Mouse (Mus musculus) neural tube, embryonic 11.5 days (tissue): ENCODE results near the gene Tnr. TPM values are rescaled to one million over a fixed set of nuclear protein-coding genes. Genes with fewer than 3 reads are reported as not detected.

Experiments used
- ATAC-seq: fragments of 200-750 bp; cut with Nextera tagmentation; 2 replicates; pipeline ENCODE4 v1.8.0; 2017; ENCODE audit warnings: moderate number of reproducible peaks, mild to moderate bottlenecking, moderate TSS enrichment, moderate library complexity; ENCODE audit not compliant: insufficient read depth, low FRiP score, low TSS enrichment
- DNase-seq: peaks from one replicate; pipeline ENCODE4 v3.0.0-alpha.2; 2015; ENCODE audit warnings: low spot score
- H3K27ac ChIP-seq: fragments of 300-500 bp; sonication (generic); 2 replicates; pipeline ENCODE4 v1.5.1; 2014; ENCODE audit warnings: low read depth, mild to moderate bottlenecking, low read length
- H3K27me3 ChIP-seq: fragments of 300-500 bp; sonication (generic); 2 replicates; pipeline ENCODE4 v1.6.1; 2014; ENCODE audit warnings: mild to moderate bottlenecking, low read length, mixed read lengths; ENCODE audit not compliant: control insufficient read depth, insufficient read depth
- H3K36me3 ChIP-seq: fragments of 300-500 bp; sonication (generic); 2 replicates; pipeline ENCODE4 v1.6.1; 2014; ENCODE audit warnings: mild to moderate bottlenecking, low read length, moderate library complexity, mixed read lengths; ENCODE audit not compliant: control insufficient read depth, insufficient read depth
- H3K4me1 ChIP-seq: fragments of 300-500 bp; sonication (generic); 2 replicates; pipeline ENCODE4 v1.6.1; 2014; ENCODE audit warnings: low read length, mixed read lengths; ENCODE audit not compliant: control insufficient read depth, insufficient read depth
- H3K4me2 ChIP-seq: fragments of 300-500 bp; sonication (generic); 2 replicates; pipeline ENCODE4 v1.6.1; 2014; ENCODE audit warnings: low read depth, mild to moderate bottlenecking, moderate library complexity
- H3K4me3 ChIP-seq: fragments of 300-500 bp; sonication (generic); 2 replicates; pipeline ENCODE4 v1.5.1; 2014; ENCODE audit warnings: low read depth, low read length
- H3K9ac ChIP-seq: fragments of 300-500 bp; sonication (generic); 2 replicates; pipeline ENCODE4 v1.6.1; 2014; ENCODE audit warnings: mild to moderate bottlenecking, low read length
- H3K9me3 ChIP-seq: fragments of 300-500 bp; sonication (generic); 2 replicates; pipeline ENCODE4 v1.6.1; 2016; ENCODE audit warnings: low read length; ENCODE audit not compliant: control insufficient read depth
- WGBS: fragments of 180-500 bp; shearing (Covaris S2); extraction: QIAGEN DNeasy Blood & Tissue Kit; methylation state at CpG from one replicate; pipeline ENCODE4 v1.1.7; 2014; 5-methylcytosine and 5-hydroxymethylcytosine counted together
- polyA plus RNA-seq: library from polyadenylated mRNA; unstranded; fragments of >200 nt; fragmentation: Nextera tagmentation; extraction: Ambion mirVana; gene quantifications from 2 replicates; pipeline ENCODE4 v1.2.1, GENCODE M21; 2014

The Tnr gene
- polyA plus RNA-seq, 1 experiment from 2014 or later: 1.2 TPM

GRCm38 (mm10) chr1:159739478-159739877, 215.9 kb downstream of the Tnr start:
- Histone ChIP-seq H3K4me3 (no peak overlapping the region), H3K4me1 (no peaks in the 10 kb centered on the region), H3K9ac (no peak overlapping the region), H3K27me3 (no peaks in the 10 kb centered on the region), H3K4me2 (no peak overlapping the region), H3K36me3 (no peaks in the 10 kb centered on the region), H3K9me3 (no peaks in the 10 kb centered on the region), H3K27ac (no peak overlapping the region)
- ATAC-seq (no peak), DNase-seq (no peak)
- WGBS: 77% methylated on average over 3 of the region's 3 CpGs

DNA sequence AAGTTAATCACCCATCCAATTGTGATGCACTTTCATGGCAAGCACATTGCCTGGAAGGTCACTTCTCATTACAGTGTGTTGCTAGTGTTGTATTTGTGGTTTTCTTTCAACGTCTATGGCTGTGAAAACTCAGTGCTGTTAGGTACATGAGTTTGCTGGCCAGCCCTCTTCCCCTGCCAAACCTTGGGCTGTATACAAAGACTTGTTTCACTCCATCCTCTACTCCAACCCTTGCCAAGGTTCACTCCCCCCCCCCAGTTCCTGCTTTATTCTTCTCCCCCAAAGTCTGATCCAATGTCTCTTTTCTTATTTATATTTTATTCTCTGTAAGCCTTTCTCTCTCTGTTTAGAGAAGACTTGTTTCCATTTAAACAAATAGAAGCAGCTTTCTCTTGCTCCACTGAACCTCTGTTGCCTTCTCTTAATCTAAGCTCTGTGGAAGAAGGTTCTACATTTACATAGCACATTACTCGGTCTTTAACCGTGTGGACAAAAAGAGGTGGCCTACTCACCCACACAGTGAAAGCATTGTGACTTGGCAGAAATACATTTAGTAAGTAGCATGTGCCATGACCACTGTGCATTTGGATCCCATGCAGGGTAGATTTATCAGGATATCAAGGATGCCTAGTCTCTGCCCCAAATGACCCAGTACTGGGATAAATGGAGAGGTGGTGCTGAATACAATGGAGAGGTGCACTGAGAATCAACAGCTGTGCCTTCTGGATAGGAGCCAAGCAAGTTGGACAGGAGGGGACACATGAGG, 217.9 kb downstream of the Tnr start:
- no peaks in the 10 kb centered on the region for H3K4me1 ChIP-seq
- H3K36me3 ChIP-seq: no peaks in the 10 kb centered on the region
- H3K4me3 ChIP-seq: no peak overlapping the region
- DNase-seq: no peak
- no peaks in the 10 kb centered on the region for H3K9me3 ChIP-seq
- no peaks in the 10 kb centered on the region for H3K27me3 ChIP-seq
- no peak for ATAC-seq
- H3K4me2 ChIP-seq: no peak overlapping the region
- 64% methylated on average over 3 of the region's 3 CpGs for WGBS
- H3K27ac ChIP-seq: no peak overlapping the region
- H3K9ac ChIP-seq: no peak overlapping the region

- H3K4me1 ChIP-seq: no peaks in the 10 kb centered on the region
- no peak overlapping the region for H3K27ac ChIP-seq
- no peak overlapping the region for H3K9ac ChIP-seq
- no peaks in the 10 kb centered on the region for H3K27me3 ChIP-seq
- H3K4me2 ChIP-seq: no peak overlapping the region
- no peak for DNase-seq
- no peak for ATAC-seq
- no peaks in the 10 kb centered on the region for H3K9me3 ChIP-seq
- H3K36me3 ChIP-seq: no peaks in the 10 kb centered on the region
- H3K4me3 ChIP-seq: no peak overlapping the region
- WGBS: 74% methylated on average over 3 of the region's 3 CpGs
Observed at GRCm38 (mm10) chr1:159742003-159742274, 218.4 kb downstream of the Tnr start.

DNA sequence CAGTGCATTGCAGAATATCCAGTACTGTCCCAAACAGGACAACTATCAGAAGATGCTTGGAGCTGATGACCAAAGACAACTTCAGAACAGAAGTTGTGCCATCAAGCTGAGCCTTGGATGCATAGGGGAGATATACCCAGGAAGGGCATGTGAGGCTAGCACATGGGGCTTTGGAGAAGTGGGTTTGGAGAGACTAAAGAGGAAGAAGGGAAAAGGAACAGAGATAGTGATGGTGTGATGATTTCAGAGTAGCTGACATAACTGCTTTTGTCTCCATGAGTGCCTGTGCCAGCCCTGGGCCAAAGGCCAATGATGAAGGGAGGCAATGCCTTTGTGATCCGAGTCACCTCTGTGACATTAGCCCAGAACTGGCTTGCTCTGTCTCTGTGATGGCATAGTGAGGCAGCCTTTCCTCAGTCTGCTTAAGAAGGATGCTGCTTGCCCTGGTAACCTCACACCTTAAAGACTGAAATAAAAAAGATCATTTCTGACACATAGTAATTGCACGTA, 220.2 kb downstream of the Tnr start:
- no peak for DNase-seq
- H3K27ac ChIP-seq: no peak overlapping the region
- 82% methylated on average over 2 of the region's 2 CpGs for WGBS
- no peaks in the 10 kb centered on the region for H3K36me3 ChIP-seq
- H3K4me1 ChIP-seq: no peaks in the 10 kb centered on the region
- no peak for ATAC-seq
- no peak overlapping the region for H3K9ac ChIP-seq
- H3K9me3 ChIP-seq: no peaks in the 10 kb centered on the region
- no peak overlapping the region for H3K4me2 ChIP-seq
- H3K27me3 ChIP-seq: no peaks in the 10 kb centered on the region
- no peak overlapping the region for H3K4me3 ChIP-seq

- no peaks in the 10 kb centered on the region for H3K9me3 ChIP-seq
- no peak overlapping the region for H3K4me2 ChIP-seq
- DNase-seq (no peak), ATAC-seq (no peak)
- no peak overlapping the region for H3K27ac ChIP-seq
- H3K4me3 ChIP-seq: no peak overlapping the region
- WGBS: 82% methylated on average over 2 of the region's 2 CpGs
- no peaks in the 10 kb centered on the region for H3K27me3 ChIP-seq
- no peaks in the 10 kb centered on the region for H3K4me1 ChIP-seq
- H3K36me3 ChIP-seq: no peaks in the 10 kb centered on the region
- no peak overlapping the region for H3K9ac ChIP-seq
Observed at GRCm38 (mm10) chr1:159745311-159745710, 221.7 kb downstream of the Tnr start.

DNA sequence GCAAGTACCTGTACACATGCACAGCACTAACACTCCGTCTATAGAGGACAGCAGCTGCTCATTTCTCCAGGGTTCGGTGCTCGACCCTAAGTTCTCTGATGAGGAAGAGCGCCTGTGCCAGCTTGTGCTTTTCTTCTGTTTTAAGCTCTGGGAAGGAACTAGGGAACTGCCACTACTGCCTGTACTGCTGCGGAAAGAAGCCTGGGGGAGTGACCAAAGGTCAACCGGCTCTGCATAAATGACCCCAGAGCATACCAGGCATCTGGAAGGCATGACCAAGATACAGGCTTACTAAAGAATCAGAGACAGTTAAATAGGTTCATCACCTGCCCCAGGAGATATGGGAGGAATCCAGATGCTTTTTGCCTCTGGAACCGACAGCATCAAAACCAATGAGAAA, 224.4 kb downstream of the Tnr start:
- WGBS: 64% methylated on average over 7 of the region's 7 CpGs
- no peak for ATAC-seq
- no peaks in the 10 kb centered on the region for H3K27me3 ChIP-seq

DNA sequence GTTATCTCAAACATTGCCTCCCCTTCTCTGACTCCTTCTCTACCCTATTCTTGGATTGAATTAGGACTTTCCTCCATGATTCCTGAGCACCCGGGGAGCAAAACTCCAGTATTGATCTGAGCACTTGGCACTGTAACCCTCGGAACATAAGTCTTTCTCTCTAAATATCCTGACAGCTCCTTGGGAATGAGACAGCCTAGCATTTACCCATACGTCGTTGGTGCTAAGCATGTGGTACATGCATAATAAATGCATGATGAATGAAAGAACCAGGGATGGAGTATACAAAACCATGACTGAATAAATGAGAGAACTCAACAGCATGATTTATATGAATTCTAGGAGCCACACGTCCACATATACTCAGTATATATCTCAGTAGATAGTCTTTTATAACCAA, 226.8 kb downstream of the Tnr start:
- H3K9ac ChIP-seq: no peak overlapping the region
- no peak overlapping the region for H3K4me2 ChIP-seq
- ATAC-seq (no peak), DNase-seq (no peak)
- H3K4me1 ChIP-seq: no peaks in the 10 kb centered on the region
- no peak overlapping the region for H3K4me3 ChIP-seq
- no peaks in the 10 kb centered on the region for H3K36me3 ChIP-seq
- no peak overlapping the region for H3K27ac ChIP-seq
- WGBS: 53% methylated on average over 5 of the region's 5 CpGs
- H3K9me3 ChIP-seq: no peaks in the 10 kb centered on the region
- H3K27me3 ChIP-seq: no peaks in the 10 kb centered on the region

More for the DNA sequence above, 224.4 kb downstream of the Tnr start:
- no peak for DNase-seq
- Histone ChIP-seq H3K9ac (no peak overlapping the region), H3K36me3 (no peaks in the 10 kb centered on the region), H3K9me3 (no peaks in the 10 kb centered on the region), H3K27ac (no peak overlapping the region), H3K4me3 (no peak overlapping the region), H3K4me2 (no peak overlapping the region), H3K4me1 (no peaks in the 10 kb centered on the region)

- H3K27me3 ChIP-seq: no peaks in the 10 kb centered on the region
- ATAC-seq: no peak
- no peaks in the 10 kb centered on the region for H3K9me3 ChIP-seq
- no peak overlapping the region for H3K4me3 ChIP-seq
- no peak overlapping the region for H3K9ac ChIP-seq
- WGBS: 27% methylated on average over 6 of the region's 6 CpGs
- H3K4me1 ChIP-seq: no peaks in the 10 kb centered on the region
- no peak overlapping the region for H3K4me2 ChIP-seq
- no peaks in the 10 kb centered on the region for H3K36me3 ChIP-seq
- DNase-seq: no peak
- H3K27ac ChIP-seq: no peak overlapping the region
Observed at GRCm38 (mm10) chr1:159750876-159751275, 227.3 kb downstream of the Tnr start.

DNA sequence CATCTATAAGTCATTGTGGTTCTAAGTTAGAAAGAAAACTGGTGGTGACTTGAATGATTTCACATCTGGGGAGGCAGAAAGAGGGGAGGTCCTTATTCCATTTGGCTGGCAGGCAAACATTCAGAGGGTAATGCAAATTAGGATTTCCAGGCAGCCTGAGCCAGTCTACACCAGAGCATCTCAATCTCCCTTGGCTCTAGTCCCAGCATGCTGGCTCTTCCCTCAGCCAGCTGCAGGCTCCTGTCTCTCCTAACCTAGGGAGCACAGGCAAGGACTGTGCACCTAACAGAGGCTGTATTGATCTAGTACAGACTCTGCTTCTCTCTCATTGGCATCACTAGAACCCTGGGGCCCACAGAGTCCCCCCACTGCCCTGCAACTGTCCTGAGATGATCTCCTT, 237.4 kb downstream of the Tnr start:
- no peaks in the 10 kb centered on the region for H3K9me3 ChIP-seq
- no peak for DNase-seq

More for the DNA sequence above, 237.4 kb downstream of the Tnr start:
- Histone ChIP-seq H3K27me3 (no peaks in the 10 kb centered on the region), H3K36me3 (no peaks in the 10 kb centered on the region), H3K4me1 (no peaks in the 10 kb centered on the region), H3K4me2 (no peak overlapping the region), H3K27ac (no peak overlapping the region), H3K9ac (no peak overlapping the region), H3K4me3 (no peak overlapping the region)
- ATAC-seq: no peak
